Mouse (Mus musculus): ENCODE results near the gene Prdx5. TPM values are rescaled to one million over a fixed set of nuclear protein-coding genes. Genes with fewer than 3 reads are reported as not detected.

Gene Prdx5
- total and polyA plus RNA-seq, 3 experiments: 74.8 to 137 (median 83.5) TPM

GRCm38 (mm10) chr19:6951994-6952711 lies 42.2 kb upstream of the Prdx5 start:
- dilution Hi-C loops (cut with MboI; ENCODE audit: extremely low pct_ligation_motif_present, extremely low pct_unique_long_range_greater_than_20kb, low sequenced_read_pairs): no loop called here
- DNase-seq (ENCODE audit: extremely low read depth): no peak

GRCm38 (mm10) chr19:6951381-6951968 lies 41.6 kb upstream of the Prdx5 start:
- in situ Hi-C loops (cut with MboI; ENCODE audit: low pct_ligation_motif_present, low pct_unique_long_range_greater_than_20kb, low sequenced_read_pairs): no loop called here
- H3K4me1 ChIP-seq (ENCODE audit: control insufficient read depth in 1 of 2, insufficient read depth in 2 of 2): peaks cover 15 to 30% of the 10 kb centered on the region in 2 experiments

More at GRCm38 (mm10) chr19:6951994-6952711, 42.2 kb upstream of the Prdx5 start:
- Histone ChIP-seq H3K36me3 (replicated peaks in 1 of 2; ENCODE audit: control insufficient read depth in 1 of 2, insufficient read depth in 1 of 2, low read length in 1 of 2) (peaks cover 30 to 93% of the 10 kb centered on the region in 2 experiments), H3K9me3 (replicated peaks; ENCODE audit: low read length) (no peaks in the 10 kb centered on the region), H3K27ac (ENCODE audit: insufficient read depth, low read depth) (no peak overlapping the region), H3K27me3 (replicated peaks) (no peaks in the 10 kb centered on the region), H3K9ac (ENCODE audit: insufficient read depth, low read depth) (no peak overlapping the region), H3K4me2 (ENCODE audit: insufficient read depth, low read depth, poor library complexity, severe bottlenecking) (no peak overlapping the region), H3K4me1 (ENCODE audit: control insufficient read depth in 1 of 2, insufficient read depth in 2 of 2) (peaks cover 15 to 30% of the 10 kb centered on the region in 2 experiments), H3K4me3 (replicated peaks in 1 of 3; ENCODE audit: low read depth in 2 of 3, low read length in 2 of 3, poor library complexity in 1 of 3) (no peak overlapping the region), H3K79me2 (replicated peaks; ENCODE audit: control insufficient read depth, extremely low read depth, insufficient read depth, poor library complexity, severe bottlenecking) (no peaks in the 10 kb centered on the region)
- TF ChIP-seq MXI1 (IDR thresholded peaks at IDR 0.05; ENCODE audit: low read depth, low read length): no peak
- no peak for TF ChIP-seq HCFC1 (IDR thresholded peaks at IDR 0.05; ENCODE audit: low read depth, low read length)
- TF ChIP-seq MEF2A (IDR thresholded peaks at IDR 0.05; ENCODE audit: borderline replicate concordance, low read depth, low read length): no peak
- no peak for TF ChIP-seq TCF12 (IDR thresholded peaks at IDR 0.05; ENCODE audit: low read depth, low read length)
- no peak for TF ChIP-seq CHD1 (IDR thresholded peaks at IDR 0.05; ENCODE audit: low read depth, low read length)
- TF ChIP-seq CTCF (conservative IDR thresholded peaks at IDR 0.05 in 1 of 2, IDR thresholded peaks at IDR 0.05 in 1 of 2; ENCODE audit: low read depth in 2 of 2, low read length in 2 of 2): no peak
- TF ChIP-seq IRF4 (IDR thresholded peaks at IDR 0.05; ENCODE audit: low read depth, low read length): no peak
- in situ Hi-C loops (cut with MboI; ENCODE audit: low pct_ligation_motif_present, low pct_unique_long_range_greater_than_20kb, low sequenced_read_pairs): no loop called here

GRCm38 (mm10) chr19:6950613-6951153 lies 40.8 kb upstream of the Prdx5 start:
- no peak overlapping the region for H3K27ac ChIP-seq (ENCODE audit: insufficient read depth, low read depth)
- peaks cover 12 to 25% of the 10 kb centered on the region in 2 experiments for H3K4me1 ChIP-seq (ENCODE audit: control insufficient read depth in 1 of 2, insufficient read depth in 2 of 2)
- no peak overlapping the region for H3K4me3 ChIP-seq (replicated peaks in 1 of 3; ENCODE audit: low read depth in 2 of 3, low read length in 2 of 3, poor library complexity in 1 of 3)
- no peaks in the 10 kb centered on the region for H3K27me3 ChIP-seq (replicated peaks)
- H3K9me3 ChIP-seq (replicated peaks; ENCODE audit: low read length): no peaks in the 10 kb centered on the region
- H3K36me3 ChIP-seq (replicated peaks in 1 of 2; ENCODE audit: control insufficient read depth in 1 of 2, insufficient read depth in 1 of 2, low read length in 1 of 2): peaks cover 24 to 89% of the 10 kb centered on the region in 2 experiments
- no peaks in the 10 kb centered on the region for H3K79me2 ChIP-seq (replicated peaks; ENCODE audit: control insufficient read depth, extremely low read depth, insufficient read depth, poor library complexity, severe bottlenecking)
- no peak overlapping the region for H3K9ac ChIP-seq (ENCODE audit: insufficient read depth, low read depth)
- TF ChIP-seq PAX5 (IDR thresholded peaks at IDR 0.05; ENCODE audit: low read length) (no peak), MXI1 (IDR thresholded peaks at IDR 0.05; ENCODE audit: low read depth, low read length) (no peak), KAT2A (IDR thresholded peaks at IDR 0.05; ENCODE audit: insufficient replicate concordance, low read length) (no peak)
- H3K4me2 ChIP-seq (ENCODE audit: insufficient read depth, low read depth, poor library complexity, severe bottlenecking): no peak overlapping the region
- dilution Hi-C loops (cut with MboI; ENCODE audit: extremely low pct_ligation_motif_present, extremely low pct_unique_long_range_greater_than_20kb, low sequenced_read_pairs) (no loop called here), in situ Hi-C loops (cut with MboI; ENCODE audit: low pct_ligation_motif_present, low pct_unique_long_range_greater_than_20kb, low sequenced_read_pairs) (no loop called here)
- DNase-seq (ENCODE audit: extremely low read depth): no peak

More at GRCm38 (mm10) chr19:6951381-6951968, 41.6 kb upstream of the Prdx5 start:
- H3K9ac ChIP-seq (ENCODE audit: insufficient read depth, low read depth): no peak overlapping the region
- no peak for DNase-seq (ENCODE audit: extremely low read depth)
- H3K27ac ChIP-seq (ENCODE audit: insufficient read depth, low read depth): no peak overlapping the region
- H3K4me2 ChIP-seq (ENCODE audit: insufficient read depth, low read depth, poor library complexity, severe bottlenecking): no peak overlapping the region
- TF ChIP-seq ELF1 (IDR thresholded peaks at IDR 0.05; ENCODE audit: low read depth, low read length) (peak; percentile 27; the same call in 1 of the 2 replicates), ZC3H11A (IDR thresholded peaks at IDR 0.05; ENCODE audit: low read depth, low read length) (no peak)
- H3K27me3 ChIP-seq (replicated peaks): no peaks in the 10 kb centered on the region
- dilution Hi-C loops (cut with MboI; ENCODE audit: extremely low pct_ligation_motif_present, extremely low pct_unique_long_range_greater_than_20kb, low sequenced_read_pairs): no loop called here
- H3K4me3 ChIP-seq (replicated peaks in 1 of 3; ENCODE audit: low read depth in 2 of 3, low read length in 2 of 3, poor library complexity in 1 of 3): no peak overlapping the region
- no peaks in the 10 kb centered on the region for H3K9me3 ChIP-seq (replicated peaks; ENCODE audit: low read length)
- peaks cover 28 to 89% of the 10 kb centered on the region in 2 experiments for H3K36me3 ChIP-seq (replicated peaks in 1 of 2; ENCODE audit: control insufficient read depth in 1 of 2, insufficient read depth in 1 of 2, low read length in 1 of 2)
- no peaks in the 10 kb centered on the region for H3K79me2 ChIP-seq (replicated peaks; ENCODE audit: control insufficient read depth, extremely low read depth, insufficient read depth, poor library complexity, severe bottlenecking)
